Mouse (Mus musculus) spleen, postnatal 36 days (tissue): Measurements from ENCODE around the gene Zfp82.

Experiments used
- DNase-seq, 2 experiments: peaks; one replicate each; pipeline ENCODE4 v3.0.0; 2022; ENCODE audit warnings: low spot score in 2 of 2, mixed read lengths in 1 of 2

The Zfp82 gene

DNA sequence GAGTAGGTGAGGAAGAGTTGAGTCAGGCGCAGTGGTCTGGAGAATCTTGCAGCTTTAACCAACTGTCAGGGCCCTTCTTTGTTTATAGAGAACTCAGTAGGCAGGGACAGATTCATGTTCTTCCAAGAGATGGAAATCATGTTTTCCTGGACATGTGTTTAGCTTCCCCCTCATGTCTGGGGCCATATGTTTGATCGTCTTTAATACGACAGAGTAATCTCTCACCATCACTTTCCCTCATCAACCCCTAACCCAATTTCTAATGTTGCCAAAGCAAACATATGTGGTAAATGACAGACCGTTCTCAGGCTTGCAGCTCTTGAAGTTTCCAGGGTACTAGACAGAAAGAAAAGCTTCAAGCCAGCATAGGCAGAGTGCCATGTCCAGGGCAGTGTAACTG, 24.6 kb downstream of the Zfp82 start:
- DNase-seq: no peak

DNA sequence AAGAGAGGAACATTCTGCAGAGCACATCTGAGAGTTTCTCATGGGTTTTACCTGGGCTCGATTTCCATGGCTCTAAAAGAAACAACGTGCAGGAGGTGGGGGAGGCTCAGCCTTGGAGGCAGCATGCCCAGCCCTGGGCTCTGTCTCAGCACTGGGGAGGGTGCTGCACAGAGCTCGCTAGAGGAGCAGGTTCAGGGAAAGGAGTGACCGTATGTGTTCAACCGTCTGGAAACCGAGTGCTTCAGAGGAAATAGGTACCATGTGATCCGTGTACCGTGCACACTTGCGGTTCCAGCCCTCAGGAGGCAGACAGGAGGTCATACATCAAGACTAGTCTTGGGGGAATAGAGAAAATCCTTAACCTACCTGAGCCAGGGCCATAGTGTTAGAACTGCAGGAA, 28.3 kb downstream of the Zfp82 start:
- peak in 1 of 2 experiments; percentile 5 for DNase-seq

DNA sequence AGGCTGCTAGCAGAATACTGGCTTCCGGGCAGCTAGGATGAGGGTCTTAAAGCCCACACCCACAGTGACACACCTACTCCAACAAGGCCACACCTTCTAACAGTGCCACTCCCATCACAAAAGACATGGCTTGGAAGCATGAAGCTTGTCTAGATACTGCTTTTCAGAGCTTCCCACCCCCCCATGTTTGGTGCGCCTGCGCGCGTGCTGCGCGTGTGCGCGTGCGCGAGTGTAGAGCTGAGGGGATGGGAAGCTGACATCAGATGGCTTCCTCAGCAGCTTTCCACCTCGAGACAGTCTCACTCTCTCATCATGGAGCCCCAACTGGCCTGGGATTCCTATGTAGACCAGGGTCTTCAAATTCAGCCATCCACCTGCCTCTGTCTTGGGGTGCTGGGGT, 38.4 kb downstream of the Zfp82 start:
- DNase-seq: no peak

DNA sequence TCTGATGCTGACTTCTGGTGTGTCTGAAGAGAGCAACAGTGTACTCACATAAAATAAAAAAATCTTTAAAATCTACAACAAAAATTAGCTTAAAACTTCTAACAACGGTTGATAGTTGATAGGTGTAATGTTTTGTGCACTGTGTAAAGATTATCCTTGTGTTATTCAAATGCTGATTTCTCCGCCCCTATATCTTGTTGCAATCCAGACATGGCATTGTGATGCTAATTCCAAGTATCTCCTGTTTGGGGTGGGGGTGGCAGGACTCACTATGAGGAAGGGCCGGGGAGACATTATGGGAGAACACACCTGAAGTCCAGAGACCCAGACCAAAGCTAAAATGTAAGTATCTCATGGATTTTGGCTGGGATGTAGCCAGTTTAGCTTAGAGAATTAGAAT, 41.3 kb downstream of the Zfp82 start:
- DNase-seq: no peak

DNA sequence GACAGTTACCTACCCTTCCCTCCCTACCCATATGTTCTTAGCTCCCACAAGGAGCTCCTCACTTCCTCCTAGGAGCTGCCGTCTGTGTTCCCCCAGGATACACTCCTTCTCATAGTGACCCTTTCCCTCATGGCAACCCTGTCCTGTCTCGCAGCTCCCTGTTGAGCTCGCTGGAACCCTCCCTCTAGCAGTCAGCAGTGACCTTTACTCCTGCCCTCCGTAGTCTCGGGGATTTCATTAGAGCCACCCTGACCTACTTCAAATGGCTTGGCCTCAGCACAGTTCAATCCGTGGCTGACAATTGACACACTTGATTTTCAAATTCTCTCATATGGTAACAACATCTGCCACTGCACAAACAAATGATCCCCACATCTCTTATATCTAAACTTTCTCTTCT, 42.0 kb downstream of the Zfp82 start:
- no peak for DNase-seq

DNA sequence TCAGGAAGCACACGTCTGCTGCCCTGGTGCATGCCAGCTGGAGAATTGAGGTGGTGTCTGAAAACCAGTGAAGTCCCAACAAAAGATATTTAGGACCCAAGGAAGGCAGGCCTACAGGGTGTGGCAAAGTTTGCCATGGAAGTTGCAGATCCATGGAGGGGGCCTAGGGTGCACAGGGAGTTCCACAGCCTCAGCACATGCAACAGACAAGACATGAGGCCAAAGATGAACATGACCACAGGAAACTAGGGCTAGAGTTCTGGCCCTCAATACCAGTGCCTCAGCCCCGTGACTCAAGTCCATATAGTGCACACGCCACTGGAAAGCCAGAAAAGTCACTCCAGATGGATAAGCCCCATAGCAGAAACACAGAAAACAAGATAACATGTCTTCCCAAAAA, 44.1 kb downstream of the Zfp82 start:
- no peak for DNase-seq

DNA sequence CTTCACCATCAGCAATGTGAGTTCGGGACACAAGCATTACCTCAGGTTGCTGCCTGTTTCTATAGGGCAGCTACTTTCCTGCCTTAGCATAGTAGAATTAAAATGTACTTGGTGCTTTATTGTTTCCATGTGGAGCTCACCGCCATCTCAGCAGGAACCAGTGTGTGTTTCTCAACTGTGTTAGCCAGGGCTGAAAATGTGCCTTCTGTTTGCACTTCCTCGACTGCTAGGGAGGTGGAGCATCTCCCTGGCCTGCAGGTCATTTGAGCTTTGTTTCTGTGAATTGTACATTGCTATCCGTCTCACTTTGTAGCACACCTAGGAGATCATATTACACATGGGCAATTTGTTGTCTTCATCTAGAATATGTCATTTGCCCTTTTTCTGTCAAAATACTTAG, 45.4 kb downstream of the Zfp82 start:
- DNase-seq: no peak

DNA sequence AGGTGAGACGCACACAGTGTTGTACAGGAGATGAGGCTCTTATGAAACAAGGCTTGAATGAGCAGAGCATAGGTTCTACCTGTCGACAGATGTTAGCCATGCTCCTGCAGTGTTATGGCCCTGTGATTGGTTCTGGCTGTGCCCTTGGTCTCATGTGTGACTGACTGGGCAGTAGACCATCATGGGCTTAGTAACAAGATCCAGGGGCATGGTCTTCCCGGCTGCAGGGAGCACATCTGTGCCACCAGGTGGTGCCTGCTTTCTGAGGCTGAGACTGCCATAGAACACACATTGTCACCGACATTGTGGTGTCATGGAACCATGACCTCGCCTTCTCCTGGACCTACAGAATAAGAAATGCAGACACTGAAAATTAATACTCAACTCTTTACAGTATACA, 47.3 kb downstream of the Zfp82 start:
- DNase-seq: no peak

DNA sequence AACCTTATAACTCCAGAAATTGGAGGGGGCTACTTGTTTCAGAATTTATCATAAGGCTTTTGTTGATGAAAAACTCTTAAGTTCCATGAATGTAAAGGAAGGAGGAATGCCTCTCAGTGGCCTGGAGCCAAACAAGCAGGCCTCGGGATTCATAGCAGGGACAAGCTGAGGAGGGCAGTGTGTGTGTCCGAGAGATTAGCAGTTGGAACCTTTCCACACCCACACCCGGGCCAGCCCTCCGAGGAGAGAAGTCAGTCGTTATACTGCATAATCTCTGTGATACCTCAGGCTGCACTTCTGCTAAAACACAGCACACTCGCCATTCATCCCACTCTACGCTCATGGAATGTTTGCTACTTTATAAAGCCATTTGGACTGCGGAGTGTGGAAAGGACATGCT, 48.9 kb downstream of the Zfp82 start:
- peak; percentile 55 to 77 for DNase-seq

DNA sequence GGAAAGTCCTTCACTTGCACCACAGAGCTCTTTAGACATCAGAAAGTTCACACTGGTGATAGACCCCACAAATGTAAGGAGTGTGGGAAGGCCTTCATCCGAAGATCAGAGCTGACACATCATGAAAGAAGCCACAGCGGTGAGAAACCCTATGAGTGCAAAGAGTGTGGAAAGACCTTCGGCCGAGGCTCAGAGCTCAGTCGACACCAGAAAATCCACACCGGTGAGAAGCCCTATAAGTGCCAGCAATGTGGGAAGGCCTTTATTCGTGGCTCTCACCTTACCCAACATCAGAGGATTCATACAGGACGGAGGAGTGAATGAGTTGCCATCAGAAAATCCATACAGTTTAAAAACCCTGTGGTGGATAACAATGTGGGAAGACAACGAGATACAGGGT, 49.4 kb downstream of the Zfp82 start:
- DNase-seq: no peak

DNA sequence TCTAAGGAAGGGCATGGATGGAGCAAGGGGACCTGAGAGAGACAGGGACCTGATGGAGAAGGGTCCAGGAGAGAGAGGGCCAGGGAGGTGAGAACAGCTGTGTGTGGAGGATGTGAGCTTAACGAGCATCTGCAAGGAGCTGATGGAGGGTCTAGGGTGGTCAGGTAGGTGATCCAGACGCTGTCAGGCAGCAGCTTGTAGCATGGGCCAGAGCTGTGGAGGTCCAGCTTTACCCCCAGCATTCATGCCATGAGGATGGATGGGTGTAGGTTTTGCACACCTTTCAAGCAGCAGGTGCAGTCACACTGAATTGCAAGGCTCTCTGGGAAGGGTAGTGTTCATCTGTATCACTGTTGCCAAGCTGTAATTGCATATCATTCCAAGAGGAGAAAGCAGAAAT, 53.2 kb downstream of the Zfp82 start:
- DNase-seq: no peak

DNA sequence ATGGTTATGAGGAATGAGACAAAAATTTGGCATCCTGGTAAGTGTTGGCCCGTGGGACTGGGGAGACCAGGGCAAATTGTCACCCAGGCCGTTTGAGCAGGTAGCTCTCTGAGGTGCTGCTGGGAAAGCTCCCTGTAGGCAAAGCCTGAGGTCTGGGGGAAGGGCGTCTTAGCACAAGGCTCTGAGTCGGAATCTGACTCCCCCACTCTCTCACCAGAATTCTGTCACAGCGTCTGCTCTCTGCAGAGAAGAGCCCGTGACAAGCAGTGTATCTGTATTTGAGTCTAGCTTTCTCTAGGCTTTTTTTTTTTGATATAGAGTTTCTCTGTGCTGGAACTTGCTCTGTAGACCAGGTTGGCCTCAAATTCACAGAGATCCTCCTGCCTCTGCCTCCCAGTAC, 55.5 kb downstream of the Zfp82 start:
- DNase-seq: no peak

DNA sequence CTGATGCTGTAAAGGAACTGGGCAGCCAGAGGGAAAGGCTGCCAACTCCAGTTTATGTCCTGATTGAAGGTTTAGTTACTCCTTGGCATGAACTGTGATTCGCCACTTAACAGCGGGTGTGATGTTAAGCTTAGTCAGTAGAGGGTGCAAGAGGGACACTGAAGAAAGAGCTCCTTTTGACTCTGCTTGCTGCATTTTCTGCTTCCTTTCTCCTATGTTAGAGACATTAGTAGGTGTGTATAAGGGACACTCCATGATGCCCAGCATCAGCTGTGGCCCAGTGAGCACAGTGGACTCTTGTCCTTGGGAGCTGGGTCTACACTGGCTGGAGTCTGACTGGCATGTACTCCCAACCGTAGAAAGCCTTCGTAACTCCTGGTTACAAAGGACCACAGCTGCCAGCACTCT, 59.7 kb downstream of the Zfp82 start:
- peak; percentile 21 to 48 for DNase-seq

DNA sequence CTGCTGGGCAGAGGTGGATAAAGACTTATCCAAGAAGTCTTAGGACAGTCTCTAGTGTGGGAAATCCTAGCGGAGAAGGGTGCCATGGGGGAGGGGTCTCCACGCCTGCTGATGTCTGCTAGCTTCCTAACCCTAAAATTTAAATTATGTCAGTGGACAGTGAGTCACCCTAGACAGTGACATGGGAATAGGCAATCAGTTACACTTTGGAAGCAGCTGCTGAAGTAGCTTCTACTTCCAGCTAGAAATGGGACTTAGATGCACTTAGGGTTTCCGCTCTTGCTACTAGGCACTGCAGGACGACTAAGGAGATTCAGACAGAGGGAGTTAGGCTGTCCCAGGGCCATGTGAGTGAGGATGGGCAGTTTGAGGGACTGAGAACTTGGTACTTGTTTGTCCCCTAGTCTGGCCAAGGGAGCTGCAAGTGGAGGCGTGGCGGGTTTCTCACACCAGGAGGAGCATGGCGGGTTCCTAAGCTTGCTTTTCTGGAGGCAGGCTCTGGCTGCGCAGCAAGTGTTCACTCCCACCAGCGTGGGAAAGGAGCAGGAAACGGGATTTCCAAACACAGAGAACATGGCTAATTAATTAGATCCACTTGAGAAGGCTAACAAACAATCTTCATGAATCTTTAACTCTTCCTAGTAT, 62.0 kb downstream of the Zfp82 start:
- no peak for DNase-seq

DNA sequence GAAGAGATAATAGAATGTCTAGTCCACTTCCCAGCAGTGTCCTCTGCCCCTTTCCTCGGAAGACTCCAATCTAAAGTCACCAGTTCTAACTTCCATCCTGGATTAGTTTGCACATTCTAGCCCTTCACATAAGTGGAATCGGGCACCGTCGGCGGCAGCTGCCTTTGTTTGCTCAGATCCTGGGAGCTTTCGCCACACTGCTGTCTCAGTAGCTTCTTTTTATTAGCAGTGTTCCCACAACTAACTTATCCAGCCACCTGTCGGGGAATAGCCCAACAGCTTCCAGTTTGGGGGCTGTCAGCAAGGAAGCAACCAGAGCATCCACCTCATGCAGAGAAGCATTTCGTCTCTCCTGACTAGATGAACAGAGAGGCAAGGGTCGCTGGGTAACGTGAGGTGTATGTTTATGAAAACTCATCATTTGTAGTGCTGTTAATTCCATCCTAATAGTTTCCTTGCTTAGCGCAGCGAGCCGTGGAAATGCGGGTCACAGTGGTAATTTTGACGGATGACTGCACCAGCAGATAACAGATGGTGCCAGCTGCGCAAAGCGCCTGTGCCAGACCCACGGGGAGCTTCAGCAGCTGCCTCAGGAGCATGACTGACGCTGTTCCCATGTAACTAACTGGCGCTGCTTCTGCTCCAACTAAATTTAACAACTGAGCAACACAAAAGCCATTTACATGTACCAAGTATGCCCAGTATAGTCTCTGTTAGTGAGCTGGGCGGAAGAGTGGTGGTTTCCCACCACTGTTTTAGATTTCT, 63.2 kb downstream of the Zfp82 start:
- no peak for DNase-seq

DNA sequence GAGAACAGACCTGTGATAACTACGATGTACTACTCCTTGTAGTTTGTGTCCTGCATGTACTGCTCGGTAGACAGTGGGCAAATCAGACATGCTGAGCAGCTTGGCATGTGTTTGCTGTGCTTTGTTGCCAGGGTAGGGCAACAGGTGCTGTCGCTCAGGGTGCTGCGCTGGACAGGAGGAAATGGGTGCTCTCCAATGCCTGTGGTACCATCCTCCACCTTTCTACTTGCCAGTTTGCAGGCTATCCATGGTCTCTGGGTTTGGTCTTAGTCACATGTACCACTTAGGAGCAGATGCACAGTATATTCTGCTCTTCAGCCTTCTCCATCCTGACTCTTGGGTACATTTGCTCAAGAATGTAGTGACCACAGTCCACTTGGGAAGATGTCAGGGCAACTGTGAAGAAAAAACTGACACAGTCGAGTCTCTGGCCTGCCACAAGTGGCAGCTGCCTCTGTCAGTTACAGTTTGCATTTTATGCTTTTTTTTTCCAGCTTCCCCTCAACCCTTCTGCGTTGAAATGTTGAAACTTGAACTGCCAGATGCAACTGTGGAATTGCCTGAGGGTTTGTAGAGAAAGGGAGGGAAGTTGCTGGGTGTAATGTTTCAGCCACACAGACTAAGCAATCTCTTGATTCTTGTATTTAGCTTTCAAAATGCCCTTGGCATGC, 64.5 kb downstream of the Zfp82 start:
- DNase-seq: no peak

DNA sequence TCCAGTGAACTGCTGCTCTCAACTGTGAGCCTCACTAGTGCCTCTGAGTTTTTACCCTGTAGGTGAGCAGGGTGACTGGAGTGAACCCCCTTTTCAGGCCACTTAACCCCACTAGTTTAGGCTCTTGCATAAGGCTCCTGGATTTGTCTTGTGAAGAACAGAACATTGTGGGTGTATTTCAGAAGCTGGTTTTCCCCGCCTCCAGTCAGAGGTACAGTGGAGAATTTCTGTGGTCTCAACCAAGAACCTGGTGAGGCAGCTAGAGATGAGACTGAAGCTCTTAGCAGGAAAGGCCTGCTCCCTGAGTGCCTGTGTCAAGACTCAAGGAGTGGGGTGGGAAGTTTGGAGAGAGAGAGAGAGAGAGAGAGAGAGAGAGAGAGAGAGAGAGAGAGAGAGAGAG, 65.1 kb downstream of the Zfp82 start:
- no peak for DNase-seq
